Mouse (Mus musculus) limb, embryonic 13.5 days (tissue): ENCODE measurements around the gene Map3k1. TPM values are rescaled to one million over a fixed set of nuclear protein-coding genes. Genes with fewer than 3 reads are reported as not detected.

Experiments used
- ATAC-seq: fragments of 200-750 bp; cut with Nextera tagmentation; 2 replicates; pipeline ENCODE4 v1.8.0; 2017; ENCODE audit warnings: low read depth, moderate number of reproducible peaks, moderate TSS enrichment; ENCODE audit not compliant: low FRiP score
- H3K27ac ChIP-seq: fragments of 300-500 bp; sonication (generic); 2 replicates; pipeline ENCODE4 v1.5.1; 2015; ENCODE audit warnings: inconsistent platforms, mild to moderate bottlenecking, moderate library complexity
- H3K27me3 ChIP-seq: fragments of 300-500 bp; sonication (generic); 2 replicates; pipeline ENCODE4 v1.6.1; 2015; ENCODE audit warnings: mild to moderate bottlenecking, inconsistent platforms
- H3K36me3 ChIP-seq: fragments of 300-500 bp; sonication (generic); 2 replicates; pipeline ENCODE4 v1.6.1; 2015; ENCODE audit warnings: inconsistent platforms, mild to moderate bottlenecking, moderate library complexity
- H3K4me1 ChIP-seq: fragments of 300-500 bp; sonication (generic); 2 replicates; pipeline ENCODE4 v1.6.1; 2015; ENCODE audit warnings: inconsistent platforms
- H3K4me2 ChIP-seq: fragments of 300-500 bp; sonication (generic); replicated peaks from 2 replicates; pipeline ENCODE4 v1.6.1; 2015; ENCODE audit warnings: inconsistent platforms, mild to moderate bottlenecking, moderate library complexity
- H3K4me3 ChIP-seq: fragments of 300-500 bp; sonication (generic); 2 replicates; pipeline ENCODE4 v1.5.1; 2015; ENCODE audit warnings: moderate library complexity, mild to moderate bottlenecking, inconsistent platforms
- H3K9ac ChIP-seq: fragments of 300-500 bp; sonication (generic); 2 replicates; pipeline ENCODE4 v1.6.1; 2015; ENCODE audit warnings: mild to moderate bottlenecking, inconsistent platforms
- H3K9me3 ChIP-seq: fragments of 300-500 bp; sonication (generic); 2 replicates; pipeline ENCODE4 v1.6.1; 2016; ENCODE audit warnings: inconsistent platforms
- WGBS: fragments of 180-500 bp; shearing (Covaris S2); methylation state at CpG from one replicate; pipeline ENCODE4 v1.1.7; 2015; 5-methylcytosine and 5-hydroxymethylcytosine counted together
- polyA plus RNA-seq: library from polyadenylated mRNA; unstranded; fragments of >200 nt; fragmentation: Nextera tagmentation; extraction: Ambion mirVana; gene quantifications from 2 replicates; pipeline ENCODE4 v1.2.1, GENCODE M21; 2015

The Map3k1 gene
- polyA plus RNA-seq, 1 experiment from 2014 or later: 14.2 TPM

DNA sequence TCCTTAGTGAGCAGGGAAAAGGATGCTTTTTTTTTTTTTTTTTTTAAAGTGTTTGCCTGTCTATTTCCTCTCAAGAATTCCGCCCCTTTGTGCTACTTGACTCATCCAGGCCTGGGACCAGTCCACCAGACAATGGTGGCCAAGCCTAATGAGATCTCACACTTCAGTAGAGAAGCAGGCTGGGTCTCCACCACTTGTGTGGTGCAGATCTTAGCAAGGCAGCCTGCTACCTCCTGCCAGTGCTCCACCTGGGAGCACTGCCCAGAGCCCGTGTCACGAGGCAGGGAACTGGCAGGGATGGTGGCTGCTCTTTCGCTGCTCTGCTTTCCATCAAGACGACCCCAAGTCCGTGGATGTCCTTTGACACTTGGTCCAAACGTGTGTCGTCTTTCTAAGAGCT is 25.3 kb downstream of the Map3k1 start:
- 84% methylated on average over 8 of the region's 8 CpGs for WGBS
- no peaks in the 10 kb centered on the region for H3K9me3 ChIP-seq
- H3K36me3 ChIP-seq: peaks cover 7% of the 10 kb centered on the region; the same call in 1 of the 2 replicates
- H3K27ac ChIP-seq: no peak overlapping the region
- H3K4me3 ChIP-seq: no peak overlapping the region
- H3K4me1 ChIP-seq: peaks cover 17% of the 10 kb centered on the region
- ATAC-seq: no peak
- H3K27me3 ChIP-seq: no peaks in the 10 kb centered on the region
- H3K9ac ChIP-seq: no peak overlapping the region
- no peak overlapping the region for H3K4me2 ChIP-seq

DNA sequence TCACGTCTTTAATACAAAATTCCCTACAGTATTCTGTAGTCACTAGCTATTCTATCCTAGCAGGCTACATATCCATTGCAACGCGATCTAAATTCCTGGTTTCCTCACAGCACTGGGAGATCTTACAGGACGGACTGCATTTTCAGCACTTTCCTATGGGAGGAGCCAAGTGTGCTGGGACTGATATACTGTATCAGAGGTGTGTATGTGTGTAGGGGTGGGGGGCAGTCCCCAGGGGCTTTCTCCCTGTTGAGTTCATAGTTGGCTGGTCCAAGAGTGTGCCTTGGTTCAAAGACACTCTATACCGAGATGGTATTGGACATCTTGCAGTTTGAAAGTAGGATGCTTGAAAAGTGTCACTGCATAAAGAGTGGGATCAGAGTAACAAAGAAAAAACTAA is 29.3 kb downstream of the Map3k1 start:
- no peak overlapping the region for H3K27ac ChIP-seq
- peaks cover 8% of the 10 kb centered on the region; the same call in 1 of the 2 replicates for H3K4me1 ChIP-seq
- ATAC-seq: no peak
- WGBS: 71% methylated on average over 5 of the region's 5 CpGs
- H3K4me2 ChIP-seq: no peak overlapping the region
- H3K9ac ChIP-seq: no peak overlapping the region
- H3K36me3 ChIP-seq: peaks cover 17% of the 10 kb centered on the region; the same call in 1 of the 2 replicates
- no peak overlapping the region for H3K4me3 ChIP-seq
- H3K9me3 ChIP-seq: no peaks in the 10 kb centered on the region
- no peaks in the 10 kb centered on the region for H3K27me3 ChIP-seq

DNA sequence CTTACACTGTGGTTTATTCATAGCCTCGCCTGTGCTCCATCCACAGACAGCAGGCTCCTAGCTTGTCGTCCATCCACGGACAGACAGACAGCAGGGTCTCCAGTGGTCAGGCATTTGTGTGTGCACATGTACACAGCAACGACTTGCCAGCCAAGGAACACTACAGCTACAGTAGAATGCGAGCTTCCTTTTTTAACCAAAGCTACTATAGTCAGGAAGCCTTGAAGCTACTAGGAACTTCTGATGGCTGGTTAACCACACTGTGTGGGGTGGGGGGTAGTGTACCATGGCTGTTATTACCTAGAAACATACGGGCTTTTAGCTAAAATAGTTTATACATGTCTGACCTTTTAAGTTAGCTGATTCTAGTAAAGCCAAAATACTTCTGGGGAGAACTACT is 30.2 kb downstream of the Map3k1 start:
- Histone ChIP-seq H3K27me3 (no peaks in the 10 kb centered on the region), H3K4me2 (no peak overlapping the region), H3K9ac (no peak overlapping the region), H3K27ac (no peak overlapping the region), H3K9me3 (no peaks in the 10 kb centered on the region), H3K4me3 (no peak overlapping the region), H3K36me3 (peaks cover 23% of the 10 kb centered on the region; the same call in 1 of the 2 replicates), H3K4me1 (0 out of 2 replicates have a peak, but pooled peaks cover 8% of the 10 kb centered on the region)
- no peak for ATAC-seq
- 76% methylated on average over 6 of the region's 6 CpGs for WGBS

DNA sequence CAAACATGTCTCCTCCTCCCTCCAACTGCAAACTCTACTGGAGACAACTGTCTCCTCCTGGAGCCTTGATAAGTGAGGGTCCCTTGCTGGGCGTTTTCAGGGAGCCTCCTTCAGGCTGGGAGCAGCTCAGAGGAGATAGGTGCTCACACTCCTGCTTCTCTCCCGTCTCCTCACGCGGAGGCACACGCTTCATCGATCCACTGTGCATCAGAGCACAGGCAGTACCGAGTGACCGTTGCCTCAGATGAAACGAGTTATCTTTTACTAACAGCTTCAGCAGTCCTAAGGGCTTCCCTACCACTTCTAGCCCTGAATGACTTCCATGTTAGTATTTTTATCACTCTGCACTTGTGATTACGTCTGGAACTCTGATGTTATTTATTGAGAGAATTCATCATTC is 30.9 kb downstream of the Map3k1 start:
- 88% methylated on average over 10 of the region's 10 CpGs for WGBS

DNA sequence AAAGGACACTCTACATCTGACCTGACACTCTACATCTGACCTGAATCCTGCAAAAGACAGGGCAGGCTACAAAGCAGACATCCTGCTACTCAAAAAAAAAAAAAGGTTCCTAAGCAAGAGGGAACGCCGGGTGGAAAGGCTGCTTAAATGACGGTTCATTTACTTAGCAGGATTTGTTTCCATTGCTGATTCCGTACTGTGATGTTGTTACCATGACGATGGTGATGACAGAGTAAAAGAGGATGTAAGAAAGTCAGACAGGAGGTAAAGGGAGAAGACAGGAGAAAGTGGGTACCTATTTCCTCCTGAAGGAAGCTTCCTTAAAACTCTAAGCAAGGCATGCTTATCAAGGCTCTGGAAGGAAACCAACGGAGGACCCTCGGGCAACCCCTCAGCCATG is 31.6 kb downstream of the Map3k1 start:
- Histone ChIP-seq H3K27ac (no peak overlapping the region), H3K4me1 (0 out of 2 replicates have a peak, but pooled peaks cover 6% of the 10 kb centered on the region), H3K4me2 (no peak overlapping the region), H3K9me3 (no peaks in the 10 kb centered on the region), H3K9ac (no peak overlapping the region), H3K4me3 (no peak overlapping the region), H3K36me3 (peaks cover 27% of the 10 kb centered on the region), H3K27me3 (no peaks in the 10 kb centered on the region)
- ATAC-seq: no peak
- 72% methylated on average over 7 of the region's 7 CpGs for WGBS

More for the DNA sequence above, 30.9 kb downstream of the Map3k1 start:
- Histone ChIP-seq H3K27ac (no peak overlapping the region), H3K4me3 (no peak overlapping the region), H3K27me3 (no peaks in the 10 kb centered on the region), H3K4me1 (0 out of 2 replicates have a peak, but pooled peaks cover 6% of the 10 kb centered on the region), H3K36me3 (peaks cover 28% of the 10 kb centered on the region; the same call in 1 of the 2 replicates), H3K4me2 (no peak overlapping the region), H3K9me3 (no peaks in the 10 kb centered on the region), H3K9ac (no peak overlapping the region)
- ATAC-seq: no peak

DNA sequence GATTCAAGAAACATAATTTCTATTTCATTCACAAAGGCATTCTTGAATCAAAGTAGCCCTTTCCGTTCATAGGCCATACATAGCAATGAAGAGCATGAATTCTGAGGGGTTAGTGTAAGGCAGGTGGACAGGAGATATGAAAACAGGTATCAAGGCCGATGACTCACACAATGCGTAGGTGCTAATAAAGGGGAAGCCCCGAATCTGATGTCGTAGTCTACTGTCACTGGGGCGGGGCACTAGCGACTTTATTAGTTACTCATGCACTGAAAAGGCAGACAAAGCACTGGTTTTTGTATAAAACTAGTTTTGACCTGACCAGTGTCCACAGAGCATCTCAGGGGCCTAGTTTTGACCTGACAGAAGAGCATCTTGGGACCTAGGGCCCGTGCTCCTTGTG is 36.7 kb downstream of the Map3k1 start:
- Histone ChIP-seq H3K27me3 (no peaks in the 10 kb centered on the region), H3K36me3 (peaks cover 60% of the 10 kb centered on the region)
- ATAC-seq: no peak

DNA sequence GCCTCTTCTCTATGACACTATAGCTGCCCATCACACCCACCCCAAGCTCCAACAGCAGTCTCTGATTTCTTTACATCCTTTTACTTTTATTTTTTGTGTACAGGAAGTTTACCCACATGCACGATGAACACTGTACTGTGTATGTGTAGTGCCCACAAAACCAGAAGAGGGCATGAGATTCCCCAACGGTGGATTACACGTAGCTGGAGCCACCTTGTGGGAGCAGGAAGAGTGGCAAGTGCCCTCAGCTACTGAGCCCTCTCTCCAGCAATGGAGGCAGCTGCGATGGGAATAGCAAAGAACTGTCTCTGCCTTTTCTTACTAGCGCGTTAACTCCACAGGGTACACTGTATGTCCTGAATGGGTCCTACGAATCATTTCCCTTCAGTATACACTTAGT is 37.6 kb downstream of the Map3k1 start:
- 59% methylated on average over 7 of the region's 7 CpGs for WGBS
- Histone ChIP-seq H3K4me3 (no peak overlapping the region), H3K36me3 (peaks cover 68% of the 10 kb centered on the region), H3K9ac (no peak overlapping the region), H3K4me1 (no peaks in the 10 kb centered on the region), H3K27me3 (no peaks in the 10 kb centered on the region), H3K9me3 (no peaks in the 10 kb centered on the region), H3K4me2 (no peak overlapping the region), H3K27ac (no peak overlapping the region)
- ATAC-seq: no peak

More for the DNA sequence above, 36.7 kb downstream of the Map3k1 start:
- Histone ChIP-seq H3K9me3 (no peaks in the 10 kb centered on the region), H3K9ac (no peak overlapping the region), H3K4me3 (no peak overlapping the region), H3K27ac (no peak overlapping the region), H3K4me1 (no peaks in the 10 kb centered on the region), H3K4me2 (no peak overlapping the region)
- 94% methylated on average over 8 of the region's 8 CpGs for WGBS

DNA sequence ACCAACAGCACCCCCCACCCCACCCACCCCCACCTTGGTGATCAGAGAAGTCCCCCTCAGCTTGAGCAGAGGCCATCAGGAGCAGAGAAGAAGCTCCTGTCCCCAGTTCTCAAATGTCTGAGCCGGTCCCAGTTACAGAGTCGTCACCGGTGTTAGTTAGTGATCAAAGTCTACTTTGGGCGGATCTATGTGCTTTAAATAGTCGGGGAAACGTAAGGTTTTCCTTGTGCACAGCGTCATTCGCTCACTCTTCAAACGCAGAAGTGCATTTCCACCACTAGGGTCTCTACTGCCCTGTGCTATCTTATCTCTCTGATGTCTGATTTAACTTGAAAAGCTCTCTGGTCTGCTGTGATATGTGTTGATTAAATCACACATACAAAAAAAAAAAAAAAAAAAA is 38.0 kb downstream of the Map3k1 start:
- ATAC-seq: no peak
- no peak overlapping the region for H3K9ac ChIP-seq
- no peaks in the 10 kb centered on the region for H3K27me3 ChIP-seq
- no peak overlapping the region for H3K4me2 ChIP-seq
- H3K27ac ChIP-seq: no peak overlapping the region
- peaks cover 72% of the 10 kb centered on the region for H3K36me3 ChIP-seq
- 92% methylated on average over 9 of the region's 9 CpGs for WGBS
- H3K4me1 ChIP-seq: no peaks in the 10 kb centered on the region
- no peak overlapping the region for H3K4me3 ChIP-seq
- H3K9me3 ChIP-seq: no peaks in the 10 kb centered on the region

DNA sequence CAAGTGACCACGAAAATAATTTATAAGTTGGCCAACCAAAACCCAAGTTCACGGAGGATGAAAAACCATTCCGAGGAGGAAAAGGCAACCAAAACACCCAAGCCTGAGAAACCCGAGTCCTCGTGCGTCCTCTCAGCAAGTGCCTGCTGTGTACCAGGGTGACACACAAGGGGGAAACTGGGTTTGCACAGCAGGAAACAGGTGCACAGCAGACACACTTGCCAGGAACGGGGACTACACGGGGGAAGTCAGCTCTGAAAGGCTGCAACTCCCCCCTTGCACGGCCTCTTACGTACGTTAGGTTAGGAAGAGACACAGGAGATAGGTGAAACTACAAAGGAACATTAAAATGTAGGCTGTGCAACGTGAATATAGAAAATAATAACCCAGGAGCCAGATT is 46.3 kb downstream of the Map3k1 start:
- 87% methylated on average over 12 of the region's 12 CpGs for WGBS
- H3K27ac ChIP-seq: no peak overlapping the region
- no peak for ATAC-seq
- no peak overlapping the region for H3K4me3 ChIP-seq
- H3K27me3 ChIP-seq: no peaks in the 10 kb centered on the region
- no peak overlapping the region for H3K9ac ChIP-seq
- H3K4me2 ChIP-seq: no peak overlapping the region
- no peaks in the 10 kb centered on the region for H3K4me1 ChIP-seq
- peaks cover 85% of the 10 kb centered on the region for H3K36me3 ChIP-seq
- H3K9me3 ChIP-seq: no peaks in the 10 kb centered on the region

DNA sequence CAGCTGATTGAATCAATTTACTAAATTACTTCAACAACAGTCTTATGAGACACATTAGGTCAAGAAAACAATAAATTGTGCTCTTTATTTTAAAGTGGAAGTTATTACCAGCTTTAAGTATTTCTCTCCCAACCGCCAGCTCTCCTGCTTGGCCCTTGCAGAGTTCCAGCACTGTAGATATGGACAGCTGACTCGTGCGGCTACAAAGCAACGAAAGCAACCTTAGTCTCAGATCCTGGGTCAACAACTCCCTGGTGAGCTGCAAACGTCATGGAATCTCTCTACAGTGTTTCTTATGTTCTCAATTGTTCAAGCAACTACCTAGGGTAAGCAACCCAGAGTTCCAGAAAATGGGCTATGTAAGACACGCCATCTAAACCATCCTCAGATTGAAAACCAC is 51.8 kb downstream of the Map3k1 start:
- Histone ChIP-seq H3K4me2 (no peak overlapping the region), H3K4me3 (no peak overlapping the region), H3K9me3 (no peaks in the 10 kb centered on the region), H3K36me3 (peaks cover 90% of the 10 kb centered on the region), H3K9ac (no peak overlapping the region), H3K4me1 (no peaks in the 10 kb centered on the region), H3K27ac (no peak overlapping the region), H3K27me3 (no peaks in the 10 kb centered on the region)
- ATAC-seq: no peak
- 89% methylated on average over 6 of the region's 6 CpGs for WGBS

DNA sequence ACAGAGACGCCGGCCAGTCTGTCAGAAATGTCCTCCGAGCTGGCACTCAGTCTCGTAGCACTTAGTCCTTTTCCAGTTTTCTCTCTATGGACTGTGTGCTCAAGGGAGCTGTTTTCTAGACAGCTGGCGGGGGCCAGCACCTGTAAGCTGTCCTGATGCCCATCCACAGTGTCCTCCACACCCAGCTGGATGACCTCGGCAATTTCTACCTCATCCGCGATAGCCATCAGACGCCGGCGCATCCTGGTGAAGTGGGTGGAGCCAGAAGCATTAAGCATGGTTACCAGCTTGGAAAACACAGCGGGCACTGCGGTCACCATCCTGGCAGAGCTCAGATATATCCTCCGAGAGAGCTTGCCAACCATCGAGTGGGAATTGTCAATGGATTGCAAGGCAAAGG is 52.9 kb downstream of the Map3k1 start:
- H3K9ac ChIP-seq: no peak overlapping the region
- ATAC-seq: no peak
- H3K9me3 ChIP-seq: no peaks in the 10 kb centered on the region
- H3K4me2 ChIP-seq: no peak overlapping the region
- no peaks in the 10 kb centered on the region for H3K4me1 ChIP-seq
- no peak overlapping the region for H3K27ac ChIP-seq
- no peaks in the 10 kb centered on the region for H3K27me3 ChIP-seq
- peaks cover 86% of the 10 kb centered on the region for H3K36me3 ChIP-seq
- no peak overlapping the region for H3K4me3 ChIP-seq
- whole genome bisulfite sequencing: 96% methylated on average over 15 of the region's 15 CpGs

DNA sequence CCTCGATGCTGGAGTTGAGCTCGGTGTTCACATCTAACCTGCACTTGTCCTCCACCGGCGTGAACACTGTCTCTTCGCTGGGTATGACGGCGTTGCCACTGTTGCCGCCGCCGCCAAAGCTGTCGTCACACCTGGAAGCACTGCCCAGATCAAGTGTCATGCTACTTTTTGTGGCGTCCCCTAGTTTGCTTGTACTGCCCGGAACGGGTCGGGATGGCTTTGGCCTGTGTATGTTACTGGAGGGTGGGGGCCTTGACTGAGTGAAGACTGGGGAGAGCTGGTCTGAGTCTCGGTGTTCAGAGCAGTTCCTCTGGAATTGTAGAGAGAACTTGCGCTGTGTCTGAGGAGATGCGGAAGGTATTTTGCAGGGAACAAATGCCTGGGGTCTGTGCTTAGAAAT is 53.4 kb downstream of the Map3k1 start:
- 98% methylated on average over 18 of the region's 18 CpGs for WGBS
- H3K27me3 ChIP-seq: no peaks in the 10 kb centered on the region
- peaks cover 86% of the 10 kb centered on the region for H3K36me3 ChIP-seq

DNA sequence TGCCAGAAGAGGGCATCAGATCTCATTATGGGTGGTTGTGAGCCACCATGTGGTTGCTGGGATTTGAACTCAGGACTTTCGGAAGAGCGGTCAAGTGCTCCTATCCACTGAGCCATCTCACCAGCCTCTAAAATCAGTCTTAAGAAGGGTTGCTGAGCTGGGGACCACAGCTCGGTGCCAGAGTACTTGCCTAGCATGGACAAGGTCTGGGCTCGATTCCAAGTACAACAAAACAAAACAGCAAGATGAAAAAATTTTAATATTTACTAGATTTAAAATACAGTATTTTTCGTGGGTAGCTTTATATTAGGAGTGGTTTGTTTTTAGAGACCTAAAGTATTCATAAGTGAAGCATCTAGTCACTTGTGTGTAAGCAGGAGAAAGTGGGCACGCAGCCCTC is 55.5 kb downstream of the Map3k1 start:
- Histone ChIP-seq H3K27me3 (no peaks in the 10 kb centered on the region), H3K9me3 (no peaks in the 10 kb centered on the region), H3K4me1 (no peaks in the 10 kb centered on the region), H3K36me3 (peaks cover 87% of the 10 kb centered on the region), H3K27ac (no peak overlapping the region), H3K4me3 (no peak overlapping the region), H3K4me2 (no peak overlapping the region), H3K9ac (no peak overlapping the region)
- ATAC-seq: no peak
- WGBS: 91% methylated on average over 6 of the region's 6 CpGs

More for the DNA sequence above, 53.4 kb downstream of the Map3k1 start:
- no peak overlapping the region for H3K9ac ChIP-seq
- no peak overlapping the region for H3K4me3 ChIP-seq
- no peak overlapping the region for H3K4me2 ChIP-seq
- no peak for ATAC-seq
- H3K27ac ChIP-seq: no peak overlapping the region
- no peaks in the 10 kb centered on the region for H3K9me3 ChIP-seq
- H3K4me1 ChIP-seq: no peaks in the 10 kb centered on the region
